Mouse (Mus musculus) thymus, postnatal 10 days (tissue): Measurements from ENCODE around the gene Rab8b.
A peak's percentile ranks its signal among the peaks of the same experiment; 100 is the strongest.

Experiments used
- DNase-seq, 2 experiments: peaks; one replicate each; pipeline ENCODE4 v3.0.0; 2021; ENCODE audit warnings: low spot score in 2 of 2

The Rab8b gene

DNA sequence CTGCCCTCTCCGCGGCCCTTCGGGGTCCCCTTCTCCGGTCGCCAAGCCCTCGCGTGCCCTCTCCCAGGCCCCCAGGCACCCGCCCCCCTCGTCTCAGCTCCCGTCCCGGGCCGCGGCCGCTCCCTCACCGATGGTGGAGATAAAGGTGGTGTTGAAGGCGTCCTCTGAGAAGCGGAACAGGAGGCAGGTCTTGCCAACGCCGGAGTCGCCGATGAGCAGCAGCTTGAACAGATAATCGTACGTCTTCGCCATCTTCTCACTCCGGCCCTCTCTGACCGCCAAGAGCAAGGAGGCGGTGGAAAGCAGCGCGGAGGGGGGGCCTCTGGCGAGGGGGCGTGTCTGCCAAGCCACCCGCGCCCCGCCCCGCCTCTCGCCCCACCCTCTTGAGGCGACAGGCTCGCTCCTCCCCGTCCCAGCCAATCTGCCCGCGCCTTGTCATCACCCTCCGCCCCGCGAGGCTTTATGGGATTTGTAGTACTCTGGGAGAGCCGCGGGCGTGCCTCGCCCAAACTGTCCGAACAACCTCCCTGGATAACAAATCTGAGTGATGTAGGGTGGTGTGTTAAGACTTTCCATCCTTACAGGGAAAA is at the start of gene Rab8b:
Gene Rab8b (minus strand): TSS at position 306 of the 590 bp plus-strand sequence.
- DNase-seq = peak; percentile 96 to 98

DNA sequence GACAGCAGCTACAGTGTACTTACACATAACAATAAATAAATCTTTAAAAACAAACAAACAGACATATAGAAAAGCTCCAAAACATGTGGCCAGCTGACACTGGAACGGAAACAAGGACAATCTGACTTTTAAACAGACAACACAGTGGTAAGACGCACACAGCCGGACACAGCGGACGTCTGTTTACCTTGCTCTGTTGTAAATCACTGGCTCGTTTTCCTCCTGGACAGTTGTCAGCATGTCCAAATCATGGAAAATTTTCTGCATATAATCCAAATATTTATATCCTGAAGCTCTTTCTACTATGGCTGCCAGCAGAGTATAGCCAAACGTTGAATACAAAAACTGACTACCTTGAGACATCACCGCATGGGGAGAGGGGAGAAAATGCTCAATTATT is 48.0 kb upstream of the Rab8b start:
- DNase-seq = no peak

DNA sequence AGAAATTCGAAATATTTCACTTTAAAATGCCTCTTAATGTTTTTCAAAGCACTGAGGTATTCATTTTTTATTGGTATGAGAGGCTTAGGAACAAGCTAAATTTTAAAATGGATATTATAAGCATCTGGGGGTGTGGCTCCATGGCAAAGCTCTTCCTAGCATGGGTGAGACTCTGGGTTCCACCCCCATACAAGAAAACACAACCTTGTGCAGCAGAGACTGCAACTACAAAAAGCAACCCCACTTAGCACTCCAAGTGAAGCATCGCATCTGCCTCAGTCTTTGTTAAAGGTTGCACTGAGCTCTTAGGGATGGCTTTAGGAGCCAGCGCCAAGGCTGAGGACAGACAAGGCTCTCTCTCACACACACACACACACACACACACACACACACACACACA is 42.0 kb upstream of the Rab8b start:
- DNase-seq = no peak

DNA sequence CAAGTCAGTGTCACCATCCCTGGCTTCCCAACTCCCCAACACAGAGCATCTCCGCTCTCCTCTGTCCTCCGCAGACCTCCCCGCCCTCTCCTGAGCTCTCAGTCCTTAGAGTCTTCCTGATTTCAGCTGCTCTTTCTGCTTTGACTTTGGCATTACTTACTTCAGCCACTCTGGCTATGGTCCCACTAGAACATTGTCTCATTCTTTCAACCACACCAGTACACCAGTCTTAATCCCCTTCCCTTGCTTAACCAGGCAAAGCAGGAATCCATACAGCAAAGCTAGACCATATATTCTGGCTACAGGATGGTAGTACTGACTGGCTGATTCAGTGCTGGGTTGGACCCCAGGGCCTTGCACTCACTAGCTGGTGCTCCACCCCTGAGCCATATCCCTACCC is 38.0 kb upstream of the Rab8b start:
- DNase-seq = no peak

DNA sequence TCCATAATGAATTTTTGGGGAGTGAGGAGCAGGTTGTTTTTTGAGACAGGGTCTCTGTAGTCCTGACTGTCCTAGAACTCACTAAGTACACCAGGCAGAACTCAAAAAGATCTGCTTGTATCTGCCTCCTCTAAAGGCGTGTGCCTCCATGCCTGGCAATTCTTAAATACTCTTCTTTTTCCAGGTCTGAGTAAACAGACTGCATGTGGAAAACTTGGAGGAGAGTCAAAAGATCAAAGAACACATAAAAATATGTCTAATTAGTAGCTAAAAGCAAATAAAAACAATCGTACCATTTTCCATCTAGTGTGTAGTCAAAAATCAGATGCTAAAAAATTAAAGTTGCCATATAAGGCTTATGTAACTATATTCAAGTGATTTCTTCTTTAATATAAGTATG is 33.4 kb upstream of the Rab8b start:
- no peak for DNase-seq

DNA sequence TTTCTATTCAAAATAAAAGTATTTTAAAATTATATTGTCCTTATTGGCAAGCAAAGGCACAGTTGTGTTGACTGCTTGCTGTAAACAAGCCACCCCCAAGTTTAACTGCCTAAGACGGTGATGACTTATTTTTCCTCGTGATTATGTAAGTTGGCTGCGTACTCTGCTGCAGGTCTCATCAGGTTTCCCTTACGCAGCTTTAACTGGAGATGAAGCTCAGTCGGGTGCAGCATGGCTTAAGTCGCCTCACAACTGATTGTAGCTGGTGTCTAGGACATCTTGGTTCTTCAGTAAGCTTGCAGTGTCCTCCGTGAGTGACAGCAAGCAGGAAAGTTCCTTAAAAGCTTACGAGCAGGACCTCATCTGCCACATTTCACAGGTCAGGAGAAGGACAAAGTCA is 32.8 kb upstream of the Rab8b start:
- no peak for DNase-seq

DNA sequence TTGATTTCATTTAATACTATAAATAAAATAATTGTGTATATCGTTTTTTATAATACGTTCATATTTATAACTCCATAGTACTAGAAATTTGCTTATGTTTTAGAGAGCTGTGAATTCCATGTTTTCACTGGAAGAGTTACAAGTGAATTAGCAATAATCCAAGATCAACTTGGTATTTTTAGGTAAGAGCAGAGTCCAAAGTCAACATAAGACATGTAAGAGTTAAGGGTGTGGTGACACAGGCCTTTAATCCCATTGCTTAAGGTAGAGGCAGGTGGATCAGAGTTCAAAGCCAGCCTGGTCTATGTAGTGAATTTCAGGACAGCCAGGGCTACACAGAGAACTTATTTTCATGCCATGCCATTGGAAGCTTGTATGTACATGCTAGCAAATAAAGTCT is 29.0 kb upstream of the Rab8b start:
- no peak for DNase-seq

DNA sequence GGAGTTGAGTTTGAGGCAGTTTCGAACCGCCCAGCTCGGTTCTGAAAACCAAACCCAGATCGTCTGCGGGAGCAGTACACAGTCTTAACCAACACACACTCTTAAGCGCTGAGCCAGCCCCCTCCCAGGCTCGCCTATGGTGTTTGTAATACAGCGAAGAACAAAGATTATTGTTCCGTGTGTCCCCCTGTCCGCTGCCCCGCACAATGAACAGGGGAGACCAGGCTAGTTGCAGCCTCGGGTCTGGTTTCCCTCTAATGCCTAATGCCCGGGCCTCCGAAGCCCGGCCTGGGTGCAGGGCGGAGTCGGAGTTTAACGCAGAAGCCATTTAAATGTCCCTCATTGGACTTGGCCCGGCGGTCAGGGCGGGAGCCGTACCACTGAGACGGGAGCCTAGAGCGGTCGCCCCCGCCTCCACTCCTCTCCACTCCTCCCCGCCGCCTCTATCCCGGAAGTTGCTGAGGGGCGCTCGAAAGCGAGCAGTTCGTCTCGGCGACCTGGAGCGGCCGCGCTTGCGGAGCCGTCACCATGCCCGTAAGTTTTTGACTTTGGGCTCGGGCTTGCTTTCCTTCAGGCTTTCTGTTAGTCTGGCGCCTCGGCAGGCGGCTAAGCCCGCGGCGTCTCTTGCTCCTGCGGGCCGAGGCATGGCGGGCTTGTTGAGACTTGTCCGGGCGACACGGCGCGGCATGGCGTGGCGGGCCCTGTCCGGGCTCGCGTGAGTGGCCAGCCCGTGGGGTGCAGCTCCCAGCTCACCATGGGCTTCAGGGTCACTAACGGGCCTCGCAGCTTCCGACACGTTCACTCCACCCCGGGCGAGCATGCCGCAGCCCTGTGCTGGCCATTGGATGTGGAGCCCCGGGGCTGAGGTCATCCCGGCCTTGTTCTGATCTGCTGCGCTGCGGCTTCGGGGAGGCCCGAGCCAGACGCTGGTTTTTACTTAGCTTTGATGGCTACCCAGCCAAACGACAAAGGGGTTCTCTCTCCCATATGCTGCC is 26.5 kb upstream of the Rab8b start, which contains the start of gene Rps27l:
Gene Rps27l (plus strand): TSS at position 440 of the 995 bp plus-strand sequence.
- peak; percentile 86 to 92 for DNase-seq

DNA sequence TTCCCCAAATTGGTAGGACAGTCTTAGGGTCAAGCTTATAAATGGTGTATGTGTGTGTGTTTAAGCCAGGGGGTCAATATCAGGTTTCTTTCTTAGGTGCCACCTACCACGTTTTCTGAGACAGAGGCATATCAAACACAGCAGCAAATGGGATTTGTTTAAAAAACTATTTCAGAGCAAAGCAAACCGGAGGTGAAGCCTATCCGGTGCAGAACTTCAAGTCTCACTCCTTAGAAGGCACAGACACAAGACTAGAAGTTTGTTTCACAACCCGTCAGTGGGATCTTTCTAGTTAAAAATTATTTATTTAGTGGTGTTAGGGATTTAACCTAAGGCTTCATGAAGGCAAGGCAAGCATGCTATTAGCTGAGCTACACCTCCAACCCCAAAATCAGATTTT is 25.7 kb upstream of the Rab8b start:
- no peak for DNase-seq

DNA sequence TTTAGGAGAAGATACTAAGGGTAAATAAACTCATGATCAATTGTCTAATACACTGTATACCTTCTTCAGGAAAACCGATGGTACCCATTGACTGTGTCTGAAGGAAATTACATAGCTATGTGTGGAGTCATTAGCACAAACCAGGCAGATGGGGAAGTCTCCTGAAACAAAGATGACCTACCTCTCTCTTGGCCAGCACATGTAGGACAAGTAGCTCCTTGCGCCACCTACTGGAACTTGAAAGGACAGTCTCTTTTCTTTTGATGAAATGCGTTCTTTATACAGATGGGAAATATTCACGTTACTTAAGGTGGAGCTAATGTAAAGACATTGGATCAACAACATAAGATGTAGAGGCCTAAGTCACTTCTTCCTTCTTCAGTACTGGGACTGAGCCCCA is 19.3 kb upstream of the Rab8b start:
- peak in 1 of 2 experiments; percentile 64 for DNase-seq

DNA sequence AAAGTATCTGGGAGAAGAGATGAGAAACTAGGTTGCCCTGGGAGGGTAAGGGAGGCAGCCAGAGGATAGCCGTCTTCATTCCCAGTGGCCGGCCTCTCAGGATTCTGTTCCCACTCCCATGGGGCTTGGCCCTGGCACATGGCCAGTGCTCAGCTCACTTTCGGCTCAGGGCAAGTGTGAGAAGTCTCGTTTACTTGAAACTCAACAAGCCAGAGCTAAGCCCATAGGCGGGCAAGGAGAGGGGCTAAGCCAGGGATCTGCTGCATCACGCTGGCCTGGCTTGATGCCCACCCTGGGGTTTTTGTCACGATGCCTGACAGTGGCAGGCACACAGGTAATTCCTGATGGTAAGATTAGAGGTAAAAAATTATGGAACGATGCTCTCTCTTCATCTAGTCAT is 18.0 kb upstream of the Rab8b start:
- DNase-seq = no peak

DNA sequence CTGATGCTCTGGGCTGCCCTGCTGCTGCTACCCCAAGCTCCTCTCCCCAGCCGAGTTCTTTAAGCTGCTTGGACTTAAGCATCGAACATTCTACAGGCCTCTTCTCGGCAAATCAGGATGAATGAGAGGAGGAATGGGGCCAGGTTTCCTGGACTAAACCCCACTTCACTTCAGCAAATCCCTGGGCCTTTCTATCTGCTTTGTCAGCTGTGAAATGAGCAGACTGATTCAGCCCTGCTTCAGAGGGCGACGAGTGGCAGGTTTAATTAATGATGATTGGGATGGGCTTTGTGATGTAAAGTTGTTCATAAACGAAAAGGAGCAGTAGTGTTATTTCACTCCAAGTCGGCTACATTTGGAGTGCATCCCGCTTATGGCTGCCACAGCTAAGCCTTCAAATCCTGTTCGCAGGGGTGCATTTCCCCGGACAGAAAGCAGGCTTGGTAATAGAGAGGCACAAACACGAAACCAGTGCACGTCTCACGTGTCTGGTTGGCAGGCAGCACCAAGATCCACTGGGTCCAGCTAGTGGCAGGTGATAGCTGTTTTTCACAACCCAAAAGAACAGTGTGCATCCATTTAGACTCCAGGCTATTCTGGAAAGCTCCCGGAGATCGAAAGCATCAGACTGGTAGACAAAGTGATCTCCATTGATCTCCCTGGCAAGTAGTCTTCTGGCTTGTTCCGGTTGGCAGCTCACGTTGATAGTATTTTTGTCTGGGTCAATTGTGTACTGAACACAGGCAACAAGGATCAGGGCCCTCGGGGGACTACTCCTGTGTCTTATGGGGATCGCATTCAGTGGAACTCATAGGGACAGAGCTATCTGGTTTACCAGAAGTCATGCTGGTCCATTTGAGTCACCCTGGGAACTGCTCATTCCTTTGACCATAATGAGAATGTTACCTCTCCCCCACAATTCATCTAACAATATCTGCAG is 14.7 kb upstream of the Rab8b start:
- no peak for DNase-seq

DNA sequence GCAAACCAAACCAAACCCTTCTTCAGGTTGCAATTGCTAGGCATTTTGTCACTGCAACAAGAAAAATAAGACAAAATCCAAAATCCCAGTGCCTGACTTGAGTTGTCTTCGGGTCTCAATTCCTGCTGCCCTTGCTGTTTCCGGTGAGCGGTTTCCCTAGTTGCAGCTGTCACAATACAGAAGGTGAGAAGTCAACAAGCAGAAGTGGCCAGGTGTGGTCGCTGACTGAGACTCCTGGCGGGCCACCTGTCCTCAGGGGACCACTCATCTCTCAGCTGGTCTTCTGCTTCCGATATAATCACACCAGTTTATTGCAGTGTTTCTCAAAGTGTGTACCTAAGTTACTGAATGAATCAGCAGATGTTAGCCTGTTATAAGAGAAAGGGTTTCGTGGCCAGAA is 10.9 kb upstream of the Rab8b start:
- no peak for DNase-seq

DNA sequence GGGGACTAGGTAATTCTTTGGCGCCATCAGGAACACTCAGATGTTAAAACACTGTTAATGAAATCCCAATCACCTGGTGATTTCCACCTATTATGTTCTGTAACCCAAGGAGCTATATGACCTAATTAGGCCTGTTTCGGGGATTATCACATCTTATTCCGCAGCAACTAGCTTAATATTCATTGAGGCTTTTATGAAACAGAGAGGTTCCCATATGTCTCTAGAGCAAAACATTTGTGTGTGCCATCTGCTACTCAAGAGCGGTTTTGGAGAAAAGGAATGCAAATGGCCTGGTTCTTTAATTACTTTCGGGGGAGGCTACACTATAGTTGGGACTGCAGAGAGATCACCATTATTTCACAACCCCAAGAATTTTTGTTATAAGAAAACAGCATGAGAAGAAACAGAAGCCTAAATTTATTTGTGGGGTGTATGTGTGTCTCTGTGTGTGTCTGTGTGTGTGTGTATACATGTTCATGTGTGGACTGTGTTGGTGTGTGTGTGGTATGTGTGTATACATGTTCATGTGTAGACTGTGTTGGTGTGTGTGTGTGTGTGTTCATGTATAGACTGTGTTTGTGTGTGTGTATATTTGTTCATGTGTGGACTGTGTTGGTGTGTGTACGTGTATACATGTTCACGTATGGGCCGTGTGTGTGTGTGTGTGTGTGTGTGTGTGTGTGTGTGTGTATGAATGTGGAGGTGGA is 8.4 kb upstream of the Rab8b start:
- no peak for DNase-seq

DNA sequence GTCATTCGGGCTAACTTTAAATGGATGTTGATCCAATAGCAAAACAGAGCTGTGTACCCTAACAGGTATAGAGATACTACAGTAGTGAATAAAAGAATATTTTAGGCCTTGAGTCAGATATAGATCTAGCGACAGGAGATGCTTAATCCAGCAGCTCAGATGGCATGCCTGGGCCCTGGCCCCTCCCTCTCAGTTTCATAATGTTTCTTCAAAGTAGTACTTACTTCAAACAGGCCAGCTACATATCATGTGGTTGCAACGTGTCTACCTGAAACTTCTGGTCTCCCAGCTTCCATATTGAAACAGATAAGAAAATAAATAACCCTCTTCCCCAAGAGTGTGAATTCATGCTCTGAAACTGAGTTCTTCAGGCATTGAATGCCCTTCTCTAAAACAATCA is 6.4 kb upstream of the Rab8b start:
- DNase-seq = no peak

DNA sequence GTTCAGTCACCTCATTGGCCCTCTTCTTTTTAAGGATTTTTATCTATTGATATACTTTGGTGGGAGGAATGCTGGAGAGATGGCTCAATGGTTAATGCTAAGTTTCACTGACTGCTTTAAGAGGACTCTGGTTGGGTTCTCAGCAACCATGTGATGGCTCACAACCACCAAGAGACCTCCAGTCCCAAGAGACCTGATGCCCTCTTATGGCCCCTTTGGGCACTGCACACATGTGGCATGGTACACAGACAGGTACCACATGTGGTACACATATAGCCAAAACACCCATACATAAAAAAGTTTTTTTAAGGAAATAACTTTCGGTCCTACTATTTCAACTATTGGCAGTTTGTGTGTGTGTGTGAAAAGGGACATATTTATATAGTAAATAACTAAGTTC is 2.6 kb upstream of the Rab8b start:
- no peak for DNase-seq

DNA sequence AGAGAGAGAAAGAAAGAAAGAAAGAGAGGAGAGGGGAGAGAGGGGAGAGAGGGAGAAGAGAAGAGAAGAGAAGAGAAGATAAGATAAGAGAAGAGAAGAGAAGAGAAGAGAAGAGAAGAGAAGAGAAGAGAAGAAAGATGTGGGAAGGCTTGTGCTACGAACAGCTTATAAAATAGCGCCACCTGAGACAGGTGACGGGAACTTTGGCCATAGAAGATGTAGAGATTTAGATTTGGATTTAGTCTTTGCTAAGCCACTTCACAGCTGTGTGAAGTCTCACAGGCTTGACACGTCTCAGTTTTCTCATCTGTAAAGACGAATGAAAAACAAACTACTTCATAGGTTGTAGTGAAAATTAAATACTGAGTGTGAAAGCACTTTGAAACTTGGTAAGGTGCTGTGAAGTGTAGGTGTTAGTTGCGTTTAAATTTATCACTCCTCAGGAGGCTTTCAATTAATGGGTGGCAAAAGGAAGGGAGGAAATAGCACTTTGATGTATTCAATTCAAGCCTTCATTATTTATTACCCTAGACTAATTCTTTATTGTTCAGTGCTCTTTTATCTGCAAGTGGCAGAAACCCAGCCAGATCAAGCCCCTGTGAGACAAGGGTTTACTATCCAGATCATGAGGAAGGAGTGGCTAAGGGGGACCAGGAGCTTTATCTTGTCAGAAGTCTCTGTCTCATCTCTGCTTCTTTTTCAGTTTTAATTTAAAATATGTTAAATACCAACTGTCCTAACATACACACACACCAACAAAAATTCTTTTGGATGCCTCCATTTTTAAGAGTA is 1.2 kb upstream of the Rab8b start:
- no peak for DNase-seq

DNA sequence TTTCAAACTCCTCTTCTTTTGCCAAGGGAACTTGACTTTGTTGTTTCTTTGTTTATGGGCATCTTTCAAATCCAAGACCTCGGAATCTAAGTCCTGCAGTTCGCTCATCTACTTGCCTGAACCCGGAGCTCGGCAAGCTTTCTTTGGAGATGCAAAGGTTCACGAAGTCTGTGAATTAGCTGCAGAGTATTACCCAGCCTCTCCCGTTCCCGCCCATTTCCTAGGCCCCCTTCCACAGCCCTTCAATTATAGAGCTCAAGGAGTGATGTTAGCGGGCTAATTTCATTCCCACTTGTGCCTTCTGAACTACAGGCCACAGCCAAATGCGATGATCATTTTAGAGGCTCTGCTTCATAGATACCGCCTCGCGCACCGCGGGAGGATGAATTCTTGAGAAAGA is 494 bp upstream of the Rab8b start:
- DNase-seq = no peak

DNA sequence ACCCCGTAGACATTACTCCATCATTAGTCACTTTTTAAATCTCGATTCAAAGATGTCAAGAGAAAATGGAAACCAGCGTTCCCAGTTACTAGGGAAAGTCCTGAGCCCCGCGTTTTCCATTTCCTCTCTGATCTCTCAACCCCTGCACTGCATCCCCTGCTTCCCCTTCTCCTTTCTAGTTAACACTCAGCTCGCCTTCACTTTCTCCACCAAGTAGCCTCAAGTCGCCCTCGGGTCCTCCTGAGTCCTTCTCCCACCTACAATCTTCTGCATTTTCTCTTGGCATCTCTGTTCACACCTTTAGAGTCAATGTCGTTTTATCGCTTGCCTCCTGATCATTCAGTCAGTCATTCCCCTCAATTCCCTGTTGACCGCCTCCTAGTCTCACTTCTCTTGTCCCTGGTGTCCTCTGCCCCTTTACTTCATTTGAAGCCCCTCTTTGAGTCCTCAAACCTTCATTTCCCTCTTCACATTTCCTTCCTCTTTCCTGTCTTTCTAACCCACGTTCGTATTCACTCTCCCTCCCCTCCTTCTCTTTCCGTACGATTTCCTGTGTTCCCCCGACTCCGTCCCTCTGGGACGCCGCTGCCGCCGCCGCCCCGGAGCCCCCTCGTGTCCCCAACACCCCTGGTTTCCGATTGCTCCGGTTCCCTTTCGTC is 686 bp downstream of the Rab8b start:
- no peak for DNase-seq

DNA sequence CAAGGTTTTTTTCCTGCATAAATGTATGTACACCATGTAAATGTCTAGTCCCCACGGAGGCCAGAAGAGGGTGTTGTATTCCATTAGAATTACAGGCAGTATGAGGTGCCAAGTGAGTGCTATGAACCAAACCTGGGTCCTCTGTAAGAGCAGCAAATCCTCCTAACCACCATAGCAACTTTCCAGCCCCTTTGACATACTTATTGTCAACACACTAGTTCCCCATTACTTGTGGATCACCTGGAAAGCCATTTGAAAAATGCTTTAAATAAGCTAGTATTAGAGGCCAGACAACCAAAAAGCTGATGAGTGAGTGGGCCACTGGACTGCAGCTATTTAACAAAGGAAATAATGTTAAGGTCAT is 1.6 kb downstream of the Rab8b start:
- DNase-seq = no peak
